Mouse (Mus musculus) olfactory bulb, adult 2 months (tissue): Measurements from ENCODE around the gene Rb1.

ENCODE experiments used
- CTCF ChIP-seq: fragments of 200-500 bp; IDR thresholded peaks from 2 replicates; pipeline ENCODE4 v1.5.1; 2012; ENCODE audit warnings: low read depth, mild to moderate bottlenecking, low read length, moderate library complexity; ENCODE audit not compliant: insufficient read depth
- POLR2A ChIP-seq: fragments of 200-500 bp; IDR thresholded peaks from 2 replicates; pipeline ENCODE4 v1.6.1; 2012; ENCODE audit warnings: mild to moderate bottlenecking, low read depth, low read length, moderate library complexity; ENCODE audit not compliant: insufficient read depth

DNA sequence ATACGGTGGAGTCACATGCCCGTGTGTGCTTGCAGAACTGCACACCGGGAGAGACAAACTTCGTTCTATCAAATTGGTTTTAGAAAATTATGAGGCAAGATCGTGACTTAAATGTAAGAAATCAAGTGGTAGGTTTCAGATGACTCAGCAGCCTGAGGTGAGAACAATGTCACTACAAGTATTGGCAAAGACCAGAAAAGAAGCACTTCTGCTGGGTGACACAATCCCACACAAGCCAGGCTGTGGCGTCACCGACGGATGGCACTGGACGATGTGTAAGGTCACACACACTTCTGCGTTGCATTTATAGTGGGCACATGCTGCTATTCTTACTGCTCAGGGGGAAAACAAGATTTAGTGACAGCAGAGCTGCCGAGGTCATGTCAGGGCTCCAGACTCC, 38.2 kb upstream of the Rb1 start:
- TF ChIP-seq CTCF (no peak), POLR2A (no peak)
